Mouse (Mus musculus) heart, embryonic 13.5 days (tissue): ENCODE results near the gene Ddb2. TPM values are rescaled to one million over a fixed set of nuclear protein-coding genes. Genes with fewer than 3 reads are reported as not detected.

Experiments
- ATAC-seq: fragments of 200-750 bp; cut with Nextera tagmentation; 2 replicates; pipeline ENCODE4 v1.8.0; 2017; ENCODE audit warnings: moderate TSS enrichment; ENCODE audit not compliant: insufficient number of reproducible peaks, low FRiP score, low TSS enrichment; ENCODE audit errors: extremely low read depth
- H3K27ac ChIP-seq: fragments of 300-500 bp; sonication (generic); replicated peaks from 2 replicates; pipeline ENCODE4 v1.5.1; 2015; ENCODE audit warnings: moderate library complexity, mild to moderate bottlenecking, inconsistent platforms
- H3K27me3 ChIP-seq: fragments of 300-500 bp; sonication (generic); replicated peaks from 2 replicates; pipeline ENCODE4 v1.6.1; 2015; ENCODE audit warnings: mild to moderate bottlenecking, inconsistent platforms
- H3K36me3 ChIP-seq: fragments of 300-500 bp; sonication (generic); 2 replicates; pipeline ENCODE4 v1.6.1; 2015; ENCODE audit warnings: mild to moderate bottlenecking, inconsistent platforms
- H3K4me1 ChIP-seq: fragments of 300-500 bp; sonication (generic); 2 replicates; pipeline ENCODE4 v1.6.1; 2015; ENCODE audit warnings: inconsistent platforms
- H3K4me2 ChIP-seq: fragments of 300-500 bp; sonication (generic); 2 replicates; pipeline ENCODE4 v1.6.1; 2015; ENCODE audit warnings: inconsistent platforms, mild to moderate bottlenecking, moderate library complexity
- H3K4me3 ChIP-seq: fragments of 300-500 bp; sonication (generic); 2 replicates; pipeline ENCODE4 v1.5.1; 2015; ENCODE audit warnings: moderate library complexity, mild to moderate bottlenecking, inconsistent platforms
- H3K9ac ChIP-seq: fragments of 300-500 bp; sonication (generic); 2 replicates; pipeline ENCODE4 v1.6.1; 2015; ENCODE audit warnings: inconsistent platforms, mild to moderate bottlenecking, moderate library complexity
- H3K9me3 ChIP-seq: fragments of 300-500 bp; sonication (generic); 2 replicates; pipeline ENCODE4 v1.6.1; 2016; ENCODE audit warnings: inconsistent platforms
- WGBS: fragments of 180-500 bp; shearing (Covaris S2); methylation state at CpG from one replicate; pipeline ENCODE4 v1.1.7; 2015; ENCODE audit warnings: mixed read lengths; 5-methylcytosine and 5-hydroxymethylcytosine counted together
- polyA plus RNA-seq: library from polyadenylated mRNA; unstranded; fragments of >200 nt; fragmentation: Nextera tagmentation; extraction: Ambion mirVana; gene quantifications from 2 replicates; pipeline ENCODE4 v1.2.1, GENCODE M21; 2015

The Ddb2 gene
- polyA plus RNA-seq, 1 experiment from 2014 or later, result 7.1 TPM

GRCm38 (mm10) chr2:91206254-91206775, 30.5 kb downstream of the Ddb2 start:
- H3K9ac ChIP-seq, result no peak overlapping the region

GRCm38 (mm10) chr2:91202972-91203656, 33.7 kb downstream of the Ddb2 start:
- 12% methylated on average over 20 of the region's 20 CpGs for WGBS
- no peaks in the 10 kb centered on the region for H3K27me3 ChIP-seq
- H3K9me3 ChIP-seq, result no peaks in the 10 kb centered on the region
- H3K36me3 ChIP-seq, result peaks cover 36% of the 10 kb centered on the region
- H3K9ac ChIP-seq, result peak overlapping the region; percentile 94
- H3K4me2 ChIP-seq, result peak overlapping the region; percentile 82
- no peak for ATAC-seq
- peak overlapping the region; percentile 87 for H3K4me3 ChIP-seq
- H3K4me1 ChIP-seq, result peaks cover 19% of the 10 kb centered on the region
- H3K27ac ChIP-seq, result peak overlapping the region; percentile 97

More at GRCm38 (mm10) chr2:91206254-91206775, 30.5 kb downstream of the Ddb2 start:
- Histone ChIP-seq H3K4me3 (no peak overlapping the region), H3K36me3 (peaks cover 66% of the 10 kb centered on the region), H3K4me2 (no peak overlapping the region), H3K4me1 (peaks cover 19% of the 10 kb centered on the region), H3K27ac (no peak overlapping the region), H3K27me3 (no peaks in the 10 kb centered on the region), H3K9me3 (no peaks in the 10 kb centered on the region)
- 87% methylated on average over 9 of the region's 9 CpGs for WGBS
- ATAC-seq, result no peak

- Histone ChIP-seq H3K9me3 (no peaks in the 10 kb centered on the region), H3K4me3 (peak within 1 kb of the TSS; percentile 87), H3K27ac (peak within 1 kb of the TSS; percentile 97), H3K36me3 (peaks cover 29% of the 10 kb centered on the region), H3K4me2 (peak within 1 kb of the TSS; percentile 82), H3K27me3 (no peaks in the 10 kb centered on the region), H3K9ac (peak within 1 kb of the TSS; percentile 94), H3K4me1 (peaks cover 19% of the 10 kb centered on the region)
- peak; percentile 81; the same call in 1 of the 2 replicates for ATAC-seq
- WGBS, result 3% methylated on average over 28 of the region's 28 CpGs
Observed at GRCm38 (mm10) chr2:91202222-91202971, 34.4 kb downstream of the Ddb2 start, which contains the start of the genes Nr1h3 and Acp2. Gene Nr1h3 (minus strand): TSS chr2:91202834. Gene Acp2 (plus strand): TSS chr2:91202885.

GRCm38 (mm10) chr2:91198888-91199287, 37.9 kb downstream of the Ddb2 start:
- 73% methylated on average over 3 of the region's 3 CpGs for WGBS
- Histone ChIP-seq H3K27me3 (no peaks in the 10 kb centered on the region), H3K9me3 (no peaks in the 10 kb centered on the region), H3K4me1 (peaks cover 31% of the 10 kb centered on the region), H3K27ac (no peak overlapping the region), H3K36me3 (no peaks in the 10 kb centered on the region), H3K9ac (no peak overlapping the region), H3K4me3 (no peak overlapping the region), H3K4me2 (no peak overlapping the region)
- ATAC-seq, result no peak

- no peak for ATAC-seq
- Histone ChIP-seq H3K4me1 (peaks cover 17% of the 10 kb centered on the region), H3K9me3 (no peaks in the 10 kb centered on the region), H3K27me3 (no peaks in the 10 kb centered on the region), H3K27ac (no peak overlapping the region), H3K4me2 (no peak overlapping the region), H3K36me3 (no peaks in the 10 kb centered on the region), H3K4me3 (no peak overlapping the region), H3K9ac (no peak overlapping the region)
- 57% methylated on average over 3 of the region's 3 CpGs for WGBS
Observed at GRCm38 (mm10) chr2:91196577-91197001, 40.2 kb downstream of the Ddb2 start.

- WGBS, result 0% methylated on average over 27 of the region's 27 CpGs
- Histone ChIP-seq H3K27ac (peak overlapping the region; percentile 40; the same call in 1 of the 2 replicates), H3K27me3 (no peaks in the 10 kb centered on the region)
Observed at GRCm38 (mm10) chr2:91194624-91195332, 42.0 kb downstream of the Ddb2 start.

GRCm38 (mm10) chr2:91190501-91190900, 46.3 kb downstream of the Ddb2 start:
- WGBS, result 81% methylated on average over 16 of the region's 16 CpGs
- Histone ChIP-seq H3K9me3 (no peaks in the 10 kb centered on the region), H3K4me1 (peaks cover 12% of the 10 kb centered on the region), H3K9ac (no peak overlapping the region), H3K27me3 (no peaks in the 10 kb centered on the region), H3K4me3 (no peak overlapping the region), H3K4me2 (no peak overlapping the region), H3K36me3 (no peaks in the 10 kb centered on the region), H3K27ac (no peak overlapping the region)
- ATAC-seq, result no peak

More at GRCm38 (mm10) chr2:91194624-91195332, 42.0 kb downstream of the Ddb2 start:
- Histone ChIP-seq H3K4me1 (peaks cover 15% of the 10 kb centered on the region), H3K9me3 (no peaks in the 10 kb centered on the region), H3K9ac (peak overlapping the region; percentile 76), H3K4me2 (peak overlapping the region; percentile 75), H3K36me3 (no peaks in the 10 kb centered on the region), H3K4me3 (peak overlapping the region; percentile 49)
- ATAC-seq, result peak; percentile 52

- Histone ChIP-seq H3K27me3 (no peaks in the 10 kb centered on the region), H3K27ac (no peak overlapping the region), H3K36me3 (no peaks in the 10 kb centered on the region), H3K4me3 (no peak overlapping the region), H3K4me2 (no peak overlapping the region), H3K9ac (no peak overlapping the region), H3K9me3 (no peaks in the 10 kb centered on the region), H3K4me1 (peaks cover 4% of the 10 kb centered on the region)
- no peak for ATAC-seq
- 55% methylated on average over 4 of the region's 4 CpGs for WGBS
Observed at GRCm38 (mm10) chr2:91187431-91187830, 49.4 kb downstream of the Ddb2 start.

- Histone ChIP-seq H3K4me1 (peaks cover 13% of the 10 kb centered on the region), H3K4me3 (no peak overlapping the region), H3K36me3 (no peaks in the 10 kb centered on the region), H3K27me3 (no peaks in the 10 kb centered on the region; the same call in 1 of the 2 replicates), H3K4me2 (no peak overlapping the region), H3K9ac (no peak overlapping the region), H3K9me3 (no peaks in the 10 kb centered on the region), H3K27ac (no peak overlapping the region)
- ATAC-seq, result no peak
- WGBS, result 67% methylated on average over 1 of the region's 1 CpGs
Observed at GRCm38 (mm10) chr2:91186208-91186607, 50.6 kb downstream of the Ddb2 start.

- Histone ChIP-seq H3K9me3 (no peaks in the 10 kb centered on the region), H3K4me3 (peak within 1 kb of the TSS; percentile 69), H3K9ac (peak within 1 kb of the TSS; percentile 76), H3K4me2 (peak within 1 kb of the TSS; percentile 85), H3K36me3 (no peaks in the 10 kb centered on the region), H3K27ac (peak within 1 kb of the TSS; percentile 72), H3K27me3 (no peaks in the 10 kb centered on the region; the same call in 1 of the 2 replicates), H3K4me1 (peaks cover 26% of the 10 kb centered on the region)
- ATAC-seq, result no peak
- 56% methylated on average over 15 of the region's 15 CpGs for WGBS
Observed at GRCm38 (mm10) chr2:91183711-91184405, 52.9 kb downstream of the Ddb2 start, which contains the start of gene Madd. Gene Madd (minus strand): TSS chr2:91183837.
